ENCODE assay signal across 9 mouse cellular contexts in the genomic region with DNA sequence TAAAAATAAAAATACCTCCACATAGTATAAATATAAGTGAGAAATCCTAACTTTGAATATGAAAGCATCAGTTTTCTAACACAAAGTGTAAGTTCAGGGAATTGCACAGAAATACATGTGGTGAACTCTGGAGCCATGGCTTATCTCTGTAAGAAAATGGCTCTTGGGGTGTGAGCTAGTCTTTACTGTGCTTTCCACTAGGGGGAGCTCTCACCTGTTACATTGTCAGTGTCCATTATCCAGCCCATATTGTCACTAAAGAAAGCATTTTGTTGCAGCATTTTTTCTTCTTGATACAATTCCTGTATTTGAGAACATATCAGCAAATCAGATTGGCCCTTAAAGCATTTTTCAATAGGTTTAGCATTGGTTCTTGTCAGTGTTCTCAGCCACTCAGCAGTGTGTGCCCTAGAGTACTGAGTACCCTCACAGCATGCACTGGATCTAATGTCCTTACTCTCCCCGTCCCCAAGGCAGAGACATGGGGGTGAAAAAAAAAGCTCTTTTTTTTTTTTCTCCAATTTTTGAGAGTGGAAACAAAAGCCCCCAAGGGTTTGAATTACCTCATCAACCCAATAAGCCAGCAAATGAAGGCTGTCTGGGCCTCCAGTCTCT. TPM values are rescaled to one million over a fixed set of nuclear protein-coding genes. Genes with fewer than 3 reads are reported as not detected.
A peak's percentile ranks its signal among the peaks of the same experiment; 100 is the strongest.
DNase-seq lines count a peak whose midpoint lies in the region; ATAC-seq and TF ChIP-seq lines count a peak whose summit lies in the region.
"Had no signal": no experiment of that assay in that cellular context is flagged by ENCODE, and none has a peak within 500 bp of the region (broad histone marks: within the 10 kb centered on the region; RNA-seq: fewer than 3 reads in every experiment).

No protein-coding gene starts in this region.

- H3K36me3 ChIP-seq in hindbrain, embryonic 11.5 days (ENCODE audit: control insufficient read depth, insufficient read depth, low read length): no peaks in the 10 kb centered on the region
- peaks cover 32% of the 10 kb centered on the region for H3K36me3 ChIP-seq in midbrain, embryonic 13.5 days

- TF ChIP-seq CTCF in left cerebral cortex, adult 2 months (IDR thresholded peaks at IDR 0.05): peak; percentile 96

- no peak overlapping the region for H3K9ac ChIP-seq in hindbrain, embryonic 11.5 days (ENCODE audit: low read depth, low read length)
- peak overlapping the region; percentile 49; the same call in 1 of the 2 replicates for H3K9ac ChIP-seq in midbrain, embryonic 13.5 days (replicated peaks)

- DNase-seq in left cerebral cortex, adult 11 months (ENCODE audit: low spot score): peak; percentile 47
- DNase-seq in left cerebral cortex, adult 8-10 months (ENCODE audit: low spot score in 2 of 2): no peak
- DNase-seq in MN1 (ENCODE audit: low spot score): peak; percentile 72
- peak; percentile 63 for DNase-seq in embryo, embryonic 11.5 days (ENCODE audit: low read depth, low spot score)
- DNase-seq in hindbrain, embryonic 11.5 days (ENCODE audit: low spot score): peak; percentile 84
- DNase-seq in left cerebral cortex, adult 2 months (ENCODE audit: extremely low spot score in 1 of 2, low spot score in 2 of 2): peak; percentile 45 to 56
- DNase-seq in ovary, postnatal 10 days (ENCODE audit: low spot score): no peak

- intact Hi-C loops in left cerebral cortex, adult 2 months (cut with DNase I): no loop called here

- H3K4me1 ChIP-seq in hindbrain, embryonic 11.5 days (replicated peaks; ENCODE audit: control insufficient read depth, insufficient read depth, low read length): no peaks in the 10 kb centered on the region; the same call in 1 of the 2 replicates
- peaks cover 6% of the 10 kb centered on the region; the same call in 1 of the 2 replicates for H3K4me1 ChIP-seq in midbrain, embryonic 13.5 days (replicated peaks)

- no peaks in the 10 kb centered on the region for H3K9me3 ChIP-seq in hindbrain, embryonic 11.5 days (ENCODE audit: control insufficient read depth, low read length)
- no peaks in the 10 kb centered on the region for H3K9me3 ChIP-seq in midbrain, embryonic 13.5 days

- ATAC-seq in hindbrain, embryonic 11.5 days (ENCODE audit: low FRiP score): peak; percentile 73; the same call in 1 of the 2 replicates
- ATAC-seq in midbrain, embryonic 13.5 days: peak; percentile 68

- no peak overlapping the region for H3K27ac ChIP-seq in hindbrain, embryonic 11.5 days (ENCODE audit: low read depth, low read length)
- H3K27ac ChIP-seq in left cerebral cortex, adult 2 months: no peak overlapping the region
- H3K27ac ChIP-seq in midbrain, embryonic 13.5 days: no peak overlapping the region

- no peak overlapping the region for H3K4me2 ChIP-seq in hindbrain, embryonic 11.5 days (replicated peaks; ENCODE audit: low read depth, low read length)
- H3K4me2 ChIP-seq in midbrain, embryonic 13.5 days (replicated peaks): no peak overlapping the region

- WGBS in hindbrain, embryonic 11.5 days: 59% methylated on average over 1 of the region's 1 CpGs
- 58% methylated on average over 1 of the region's 1 CpGs for WGBS in midbrain, embryonic 13.5 days

- H3K27me3 ChIP-seq in hindbrain, embryonic 11.5 days (ENCODE audit: control insufficient read depth, insufficient read depth, low read length): no peaks in the 10 kb centered on the region
- no peaks in the 10 kb centered on the region for H3K27me3 ChIP-seq in midbrain, embryonic 13.5 days

- no peak overlapping the region for H3K4me3 ChIP-seq in hindbrain, embryonic 11.5 days (ENCODE audit: low read depth, low read length)
- H3K4me3 ChIP-seq in left cerebral cortex, adult 2 months: no peak overlapping the region
- no peak overlapping the region for H3K4me3 ChIP-seq in midbrain, embryonic 13.5 days (replicated peaks)
- H3K4me3 ChIP-seq: erythroblast, embryonic 14.5 days had no signal

RNA-seq across cellular contexts. Expression of a gene that starts 6.7 kb away (rescaled TPM):
- 10 to 100 TPM; 29.6 to 40.8 (median 32.6) TPM for total RNA-seq in left cerebral cortex, adult 8-10 months (2022)
- polyA plus RNA-seq in hindbrain, embryonic 11.5 days (2014; fragmentation: Nextera tagmentation; extraction: Ambion mirVana): 55.7 and 57.1 TPM in 2 replicates
- 10 to 100 TPM; 32.2 to 37.7 TPM for total RNA-seq in left cerebral cortex, adult 2 months (2021)
- polyA plus RNA-seq in midbrain, embryonic 13.5 days (2015; fragmentation: Nextera tagmentation; extraction: Ambion mirVana): 48.3 and 51.6 TPM in 2 replicates

RNA-seq across cellular contexts. Expression of a gene that starts 6.9 kb away (rescaled TPM):
- 100 to 1,000 TPM; 113 to 133 (median 120) TPM for total RNA-seq in left cerebral cortex, adult 8-10 months (2022)
- polyA plus RNA-seq in hindbrain, embryonic 11.5 days (2014; fragmentation: Nextera tagmentation; extraction: Ambion mirVana): 160 and 165 TPM in 2 replicates
- total RNA-seq in left cerebral cortex, adult 2 months (2021): 100 to 1,000 TPM in 1 of 2 experiments, 10 to 100 TPM in 1; 98.6 to 116 TPM
- 179 and 203 TPM in 2 replicates for polyA plus RNA-seq in midbrain, embryonic 13.5 days (2015; fragmentation: Nextera tagmentation; extraction: Ambion mirVana)

Comparison
In these comparisons a context has a peak if more than half of its experiments do, and no peak if none do; other contexts are left out.
1. DNase-seq: peak in left cerebral cortex, adult 11 months (single experiment), MN1 (single experiment), embryo, embryonic 11.5 days (single experiment), hindbrain, embryonic 11.5 days (single experiment) and left cerebral cortex, adult 2 months (2 of 2); none in left cerebral cortex, adult 8-10 months (0 of 2) and ovary, postnatal 10 days (single experiment).